ENCODE assay signal across 23 mouse cellular contexts in genomic region chr12:81244492-81244891, GRCm38 (mm10).
DNase-seq lines count a peak whose midpoint lies in the region; ATAC-seq and TF ChIP-seq lines count a peak whose summit lies in the region.
"Had no signal": no experiment of that assay in that cellular context is flagged by ENCODE, and none has a peak within 500 bp of the region (broad histone marks: within the 10 kb centered on the region; RNA-seq: fewer than 3 reads in every experiment).

No protein-coding gene starts in this region.

- H3K4me2 ChIP-seq in lung, embryonic 16.5 days (ENCODE audit: low read depth, low read length): no peak overlapping the region
- peak overlapping the region; percentile 61 for H3K4me2 ChIP-seq in myocyte (ENCODE audit: low read depth)
- no peak overlapping the region for H3K4me2 ChIP-seq in intestine, embryonic 15.5 days (replicated peaks)
- H3K4me2 ChIP-seq: embryonic facial prominence, embryonic 12.5 days; liver, embryonic 11.5 days; lung, embryonic 15.5 days had no signal

- H3K79me2 ChIP-seq in myocyte (ENCODE audit: control insufficient read depth, insufficient read depth): no peaks in the 10 kb centered on the region

- no peak overlapping the region for H3K4me3 ChIP-seq in lung, embryonic 16.5 days (ENCODE audit: low read length)
- H3K4me3 ChIP-seq in myocyte: no peak overlapping the region
- H3K4me3 ChIP-seq in intestine, embryonic 15.5 days (replicated peaks): no peak overlapping the region
- no peak overlapping the region for H3K4me3 ChIP-seq in forebrain, embryonic 10.5 days
- H3K4me3 ChIP-seq: embryonic facial prominence, embryonic 12.5 days; erythroblast, embryonic 14.5 days; hindbrain, embryonic 10.5 days; lung, embryonic 15.5 days had no signal

- H3K27ac ChIP-seq in lung, embryonic 16.5 days (ENCODE audit: low read length): peak overlapping the region; percentile 8; the same call in 1 of the 2 replicates
- H3K27ac ChIP-seq in intestine, embryonic 15.5 days: no peak overlapping the region
- H3K27ac ChIP-seq in forebrain, embryonic 10.5 days: no peak overlapping the region
- H3K27ac ChIP-seq: embryonic facial prominence, embryonic 12.5 days; hindbrain, embryonic 10.5 days; hindbrain, postnatal 0 days; lung, embryonic 15.5 days had no signal

- no peaks in the 10 kb centered on the region for H3K27me3 ChIP-seq in lung, embryonic 16.5 days (ENCODE audit: control insufficient read depth, insufficient read depth, low read depth, low read length)
- H3K27me3 ChIP-seq in myocyte (ENCODE audit: control insufficient read depth, insufficient read depth, insufficient read length): no peaks in the 10 kb centered on the region
- no peaks in the 10 kb centered on the region for H3K27me3 ChIP-seq in intestine, embryonic 15.5 days (replicated peaks)
- no peaks in the 10 kb centered on the region for H3K27me3 ChIP-seq in forebrain, embryonic 10.5 days (ENCODE audit: poor library complexity, severe bottlenecking)
- H3K27me3 ChIP-seq: embryonic facial prominence, embryonic 12.5 days; lung, embryonic 15.5 days had no signal

- no peak; the same call in 1 of the 2 replicates for ATAC-seq in lung, embryonic 16.5 days (ENCODE audit: low read depth)
- ATAC-seq in intestine, embryonic 15.5 days: no peak
- ATAC-seq: CD4-positive, CD25-positive, alpha-beta regulatory T cell, adult 4 months; forebrain, embryonic 14.5 days; hindbrain, postnatal 0 days had no signal

- no peaks in the 10 kb centered on the region for H3K9me3 ChIP-seq in lung, embryonic 16.5 days (ENCODE audit: control insufficient read depth, low read length)
- H3K9me3 ChIP-seq in intestine, embryonic 15.5 days: no peaks in the 10 kb centered on the region
- H3K9me3 ChIP-seq in forebrain, embryonic 10.5 days: no peaks in the 10 kb centered on the region
- H3K9me3 ChIP-seq: embryonic facial prominence, embryonic 12.5 days; hindbrain, embryonic 10.5 days; lung, embryonic 15.5 days had no signal

- no peak overlapping the region for H3ac ChIP-seq in myocyte (ENCODE audit: control insufficient read depth, insufficient read length)

- H3K36me3 ChIP-seq in lung, embryonic 16.5 days (ENCODE audit: control insufficient read depth, insufficient read depth, low read length): no peaks in the 10 kb centered on the region
- no peaks in the 10 kb centered on the region for H3K36me3 ChIP-seq in myocyte (ENCODE audit: control insufficient read depth, insufficient read depth)
- H3K36me3 ChIP-seq in intestine, embryonic 15.5 days: no peaks in the 10 kb centered on the region
- no peaks in the 10 kb centered on the region for H3K36me3 ChIP-seq in forebrain, embryonic 10.5 days (replicated peaks)
- H3K36me3 ChIP-seq: embryonic facial prominence, embryonic 12.5 days; hindbrain, embryonic 10.5 days; lung, embryonic 15.5 days had no signal

- H3K9ac ChIP-seq in lung, embryonic 16.5 days (ENCODE audit: low read length): no peak overlapping the region
- no peak overlapping the region for H3K9ac ChIP-seq in intestine, embryonic 15.5 days
- H3K9ac ChIP-seq: embryonic facial prominence, embryonic 12.5 days; lung, embryonic 15.5 days had no signal

- no peak for DNase-seq in lung, postnatal 25 days (ENCODE audit: low spot score)
- DNase-seq in NIH3T3 (ENCODE audit: low read depth): peak; percentile 55
- peak; percentile 61 for DNase-seq in gastrocnemius, postnatal 10 days
- DNase-seq in kidney, adult 8-10 months: no peak
- DNase-seq in forebrain, embryonic 10.5 days (ENCODE audit: extremely low spot score, low spot score): no peak
- DNase-seq: adrenal gland, postnatal 36 days; cerebellum, adult 9-11 months; kidney, adult 11 months; kidney, postnatal 10 days; layer of hippocampus, postnatal 36 days; right cerebral cortex, postnatal 4 days; thymus, postnatal 36 days had no signal

- H3K4me1 ChIP-seq in lung, embryonic 16.5 days (replicated peaks; ENCODE audit: control insufficient read depth, insufficient read depth, low read length): no peaks in the 10 kb centered on the region; the same call in 1 of the 2 replicates
- no peaks in the 10 kb centered on the region for H3K4me1 ChIP-seq in intestine, embryonic 15.5 days (replicated peaks)
- H3K4me1 ChIP-seq in forebrain, embryonic 10.5 days: no peaks in the 10 kb centered on the region
- H3K4me1 ChIP-seq: embryonic facial prominence, embryonic 12.5 days; hindbrain, embryonic 10.5 days had no signal

- WGBS in lung, embryonic 16.5 days: 64% methylated on average over 1 of the region's 1 CpGs
- WGBS in intestine, embryonic 15.5 days: 44% methylated on average over 1 of the region's 1 CpGs
- 64% methylated on average over 1 of the region's 1 CpGs for WGBS in forebrain, embryonic 10.5 days

- TF ChIP-seq POLR2A in myocyte (IDR thresholded peaks at IDR 0.05; ENCODE audit: insufficient read length, low read depth): no peak

TF ChIP-seq in myocyte, 11 proteins besides CTCF, POLR2A, EP300 and RAD21:
- TF ChIP-seq USF1 (IDR thresholded peaks at IDR 0.05; ENCODE audit: low read depth): no peak
- peak; percentile 70 for TF ChIP-seq TCF12 (IDR thresholded peaks at IDR 0.05; ENCODE audit: insufficient read depth, poor library complexity, severe bottlenecking)
- TF ChIP-seq SRF (IDR thresholded peaks at IDR 0.05; ENCODE audit: control insufficient read depth, insufficient read length, low read depth): no peak
- peak in 2 of 3 experiments; percentile 58 to 87 for TF ChIP-seq MYOD1 (IDR thresholded peaks at IDR 0.05; ENCODE audit: control insufficient read depth in 1 of 3, insufficient read length in 2 of 3, low read depth in 2 of 3)
- peak; percentile 49 for TF ChIP-seq TCF3 (IDR thresholded peaks at IDR 0.05; ENCODE audit: insufficient read length, low read depth)
- peak; percentile 72 to 97 (median 87) for TF ChIP-seq MYOG (IDR thresholded peaks at IDR 0.05; ENCODE audit: control insufficient read depth in 1 of 3, insufficient read depth in 1 of 3, insufficient read length in 2 of 3, low read depth in 2 of 3)
- no peak for TF ChIP-seq REST (IDR thresholded peaks at IDR 0.05; ENCODE audit: insufficient read depth, insufficient read length)
- TF ChIP-seq POLR2AphosphoS2 (IDR thresholded peaks at IDR 0.05; ENCODE audit: insufficient read length, low read depth): no peak
- TF ChIP-seq E2F4 (IDR thresholded peaks at IDR 0.05; ENCODE audit: insufficient read depth): no peak
- TF ChIP-seq MAX (IDR thresholded peaks at IDR 0.05; ENCODE audit: low read depth): no peak
- TF ChIP-seq CEBPB (IDR thresholded peaks at IDR 0.05; ENCODE audit: insufficient read depth, poor library complexity, severe bottlenecking): no peak

Comparison
In these comparisons a context has a peak if more than half of its experiments do, and no peak if none do; other contexts are left out.
1. DNase-seq: peak in NIH3T3 (single experiment) and gastrocnemius, postnatal 10 days (single experiment); none in lung, postnatal 25 days (single experiment), kidney, adult 8-10 months (0 of 2) and forebrain, embryonic 10.5 days (single experiment).